Mouse (Mus musculus) lung, adult 2 months (tissue): Measurements from ENCODE around the gene Ilkap.

ENCODE experiments used
- CTCF ChIP-seq: fragments of 200-500 bp; IDR thresholded peaks from 2 replicates; pipeline ENCODE4 v1.5.1; 2011; ENCODE audit warnings: mild to moderate bottlenecking, low read length, control low read depth; ENCODE audit not compliant: insufficient read depth
- POLR2A ChIP-seq: fragments of 200-500 bp; IDR thresholded peaks from 2 replicates; pipeline ENCODE4 v1.6.1; 2011; ENCODE audit warnings: low read depth, mild to moderate bottlenecking, control low read depth, low read length, borderline replicate concordance; ENCODE audit errors: extremely low read depth

GRCm38 (mm10) chr1:91411631-91412285 lies 13.1 kb upstream of the Ilkap start:
- TF ChIP-seq CTCF (no peak), POLR2A (no peak)
